Mouse (Mus musculus) layer of hippocampus, adult 2 months (tissue): Measurements from ENCODE around the gene Ikzf3. TPM values are rescaled to one million over a fixed set of nuclear protein-coding genes. Genes with fewer than 3 reads are reported as not detected.
A peak's percentile ranks its signal among the peaks of the same experiment; 100 is the strongest.

Source experiments
- DNase-seq, 2 experiments: peaks; one replicate each; pipeline ENCODE4 v3.0.0; 2022; ENCODE audit warnings: low spot score in 2 of 2
- H3K27ac ChIP-seq: fragments of 200-600 bp; 2 replicates; pipeline ENCODE4 v1.8.1; 2022
- H3K4me3 ChIP-seq: fragments of 200-600 bp; 2 replicates; pipeline ENCODE4 v1.8.1; 2022; ENCODE audit warnings: mild to moderate bottlenecking
- CTCF ChIP-seq: fragments of 200-600 bp; conservative IDR thresholded peaks from 2 replicates; pipeline ENCODE4 v1.8.1; 2022; ENCODE audit warnings: antibody characterized with exemption, mild to moderate bottlenecking, moderate library complexity
- total RNA-seq, 2 experiments: library from RNA; stranded (reverse); gene quantifications; 2 replicates each; pipeline ENCODE4 v1.2.3; 2021

Gene Ikzf3
- total RNA-seq, 2 experiments from 2014 or later: 0.20 TPM; not detected in 1

GRCm38 (mm10) chr11:98583571-98583970 lies 37.7 kb upstream of the Ikzf3 start:
- DNase-seq: no peak

DNA sequence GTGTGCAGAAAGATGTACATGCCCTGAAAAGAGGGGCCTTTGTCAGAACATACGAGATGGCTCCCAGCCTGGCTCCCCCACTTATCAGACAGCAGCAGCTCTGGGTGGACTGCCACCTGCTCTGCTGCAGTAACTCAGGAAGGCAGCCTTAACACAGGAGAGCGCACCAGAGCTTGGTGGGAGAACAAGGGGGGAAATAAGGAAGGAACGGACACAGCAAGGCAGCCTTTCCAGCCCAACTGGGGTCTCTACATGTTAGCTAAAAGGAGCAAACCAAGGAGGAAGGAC lies 37.4 kb upstream of the Ikzf3 start:
- no peak overlapping the region for H3K4me3 ChIP-seq
- no peak for TF ChIP-seq CTCF
- H3K27ac ChIP-seq: no peak overlapping the region
- no peak for DNase-seq

More at GRCm38 (mm10) chr11:98583571-98583970, 37.7 kb upstream of the Ikzf3 start:
- TF ChIP-seq CTCF: peak; percentile 17; the same call in 1 of the 2 replicates
- Histone ChIP-seq H3K27ac (no peak overlapping the region), H3K4me3 (no peak overlapping the region)

- TF ChIP-seq CTCF: no peak
- Histone ChIP-seq H3K27ac (no peak overlapping the region), H3K4me3 (no peak overlapping the region)
- no peak for DNase-seq
Observed at GRCm38 (mm10) chr11:98582551-98583264, 36.9 kb upstream of the Ikzf3 start.

GRCm38 (mm10) chr11:98582030-98582388 lies 36.2 kb upstream of the Ikzf3 start:
- no peak for TF ChIP-seq CTCF
- Histone ChIP-seq H3K4me3 (no peak overlapping the region), H3K27ac (no peak overlapping the region)
- no peak for DNase-seq

GRCm38 (mm10) chr11:98581286-98582029 lies 35.6 kb upstream of the Ikzf3 start:
- Histone ChIP-seq H3K4me3 (no peak overlapping the region), H3K27ac (no peak overlapping the region)
- DNase-seq: no peak
- TF ChIP-seq CTCF: no peak

DNA sequence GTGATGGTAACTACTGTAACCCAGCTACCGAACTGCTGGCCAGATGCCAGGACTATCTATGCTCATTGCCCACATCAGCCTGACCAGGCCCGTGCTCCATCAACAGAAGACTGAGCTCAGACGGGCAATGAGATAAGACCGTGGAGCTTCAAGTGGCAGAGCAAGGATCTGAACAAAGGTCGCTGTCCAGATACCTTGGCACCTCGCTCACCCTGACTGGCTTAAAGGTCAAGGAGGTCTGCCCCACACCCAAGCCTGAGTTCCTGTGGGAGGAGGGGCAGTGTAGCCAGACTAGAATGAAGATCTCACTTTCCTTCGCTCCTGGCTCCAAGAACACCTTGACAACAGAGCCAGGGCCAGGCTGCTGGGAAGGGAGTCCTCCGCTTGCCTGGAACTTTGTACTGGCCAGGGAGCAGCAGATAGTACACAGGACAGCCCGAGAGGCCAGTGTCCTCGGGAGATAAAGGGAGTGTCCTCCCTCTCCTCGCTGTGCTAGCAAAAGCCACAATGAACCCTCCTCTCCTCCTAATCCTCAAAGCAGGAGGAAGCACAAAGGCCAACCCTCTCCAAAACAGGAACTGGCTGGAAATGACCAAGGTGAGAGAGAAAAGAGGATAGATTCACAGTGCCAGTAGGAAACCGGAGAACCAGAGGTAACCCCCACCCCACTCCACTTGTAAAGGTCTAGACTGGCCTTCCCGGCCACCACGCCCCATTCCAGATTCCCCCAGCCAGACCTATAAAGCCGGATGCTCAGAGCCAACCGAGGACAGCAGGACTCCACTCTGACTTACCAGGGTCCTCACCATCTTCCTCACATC lies 34.7 kb upstream of the Ikzf3 start:
- no peak overlapping the region for H3K27ac ChIP-seq
- H3K4me3 ChIP-seq: no peak overlapping the region
- DNase-seq: no peak
- TF ChIP-seq CTCF: no peak

- no peak for DNase-seq
- TF ChIP-seq CTCF: no peak
- no peak overlapping the region for H3K27ac ChIP-seq
- no peak overlapping the region for H3K4me3 ChIP-seq
Observed at GRCm38 (mm10) chr11:98577776-98578175, 31.9 kb upstream of the Ikzf3 start.

DNA sequence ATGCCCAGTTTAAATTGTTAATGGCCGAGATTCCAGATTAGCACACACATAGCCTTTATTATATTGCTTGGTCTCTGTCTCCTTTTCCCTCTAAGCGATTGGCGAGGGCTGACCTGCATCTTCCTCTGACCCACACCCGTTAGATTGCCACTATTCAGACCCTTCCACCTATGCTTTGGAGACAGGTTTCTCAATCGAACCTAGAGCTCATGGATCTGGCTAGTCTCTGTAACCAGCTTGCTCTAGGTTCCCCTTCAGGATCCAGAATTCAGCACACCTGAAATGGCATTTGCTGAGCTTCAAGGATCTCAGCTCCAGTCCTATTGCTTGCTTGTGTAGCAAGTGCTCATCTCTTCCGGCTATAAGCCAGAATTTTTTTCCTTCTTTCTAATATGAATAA lies 23.6 kb upstream of the Ikzf3 start:
- no peak for TF ChIP-seq CTCF
- Histone ChIP-seq H3K27ac (no peak overlapping the region), H3K4me3 (no peak overlapping the region)
- DNase-seq: no peak

DNA sequence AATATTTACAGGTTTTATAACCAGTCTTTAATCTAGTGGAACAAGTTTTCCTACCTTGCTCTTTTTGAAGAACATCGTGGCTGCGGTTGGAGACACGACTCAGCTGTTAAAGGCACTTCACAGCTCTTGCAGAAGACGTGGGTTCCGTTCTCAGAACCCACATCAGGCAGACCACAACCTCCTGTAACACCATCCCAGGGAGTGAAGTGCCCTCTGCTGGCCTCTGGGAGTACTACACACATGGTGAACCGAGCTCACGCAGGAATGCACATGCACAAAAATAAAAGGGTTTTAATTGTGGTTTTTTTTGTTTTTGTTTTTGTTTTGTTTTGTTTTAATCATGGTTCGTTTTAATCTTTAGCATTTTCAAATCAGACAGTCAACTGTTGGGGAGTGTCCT lies 22.5 kb upstream of the Ikzf3 start:
- DNase-seq: no peak
- Histone ChIP-seq H3K27ac (no peak overlapping the region), H3K4me3 (no peak overlapping the region)
- TF ChIP-seq CTCF: peak; percentile 56

- no peak for DNase-seq
- no peak for TF ChIP-seq CTCF
- H3K4me3 ChIP-seq: no peak overlapping the region
- no peak overlapping the region for H3K27ac ChIP-seq
Observed at GRCm38 (mm10) chr11:98563921-98564414, 18.1 kb upstream of the Ikzf3 start.

GRCm38 (mm10) chr11:98563025-98563424 lies 17.2 kb upstream of the Ikzf3 start:
- H3K4me3 ChIP-seq: no peak overlapping the region
- no peak for DNase-seq
- H3K27ac ChIP-seq: no peak overlapping the region
- no peak for TF ChIP-seq CTCF

DNA sequence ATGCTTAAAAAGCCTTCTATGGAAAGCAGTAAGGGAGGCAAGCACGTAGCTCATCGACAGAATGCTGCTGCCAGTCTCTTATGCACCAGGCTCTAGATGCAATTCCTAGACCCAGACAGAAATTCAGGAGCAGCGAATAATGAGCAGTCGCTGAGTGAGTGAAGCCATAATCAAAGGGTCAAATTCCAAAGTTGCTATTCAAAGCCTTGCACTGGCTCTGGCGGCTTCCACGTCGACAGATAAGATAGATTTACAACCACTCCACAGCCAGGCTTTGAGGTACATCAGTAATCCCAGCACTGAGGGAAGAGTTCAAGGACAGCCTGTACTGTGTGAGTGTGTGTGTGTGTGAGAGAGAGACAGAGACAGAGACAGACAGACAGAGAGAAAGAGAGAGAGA lies 15.1 kb upstream of the Ikzf3 start:
- no peak overlapping the region for H3K4me3 ChIP-seq
- no peak for TF ChIP-seq CTCF
- DNase-seq: no peak
- H3K27ac ChIP-seq: no peak overlapping the region

GRCm38 (mm10) chr11:98555124-98555700 lies 9.4 kb upstream of the Ikzf3 start:
- H3K4me3 ChIP-seq: no peak overlapping the region
- no peak for DNase-seq
- TF ChIP-seq CTCF: peak; percentile 71
- H3K27ac ChIP-seq: no peak overlapping the region
